Mouse (Mus musculus) megakaryocyte progenitor cell, adult 5-6 weeks (primary cell): ENCODE data around the gene Rnh1. TPM values are rescaled to one million over a fixed set of nuclear protein-coding genes. Genes with fewer than 3 reads are reported as not detected.
A peak's percentile ranks its signal among the peaks of the same experiment; 100 is the strongest.

Source experiments
- ATAC-seq: replicated peaks from 2 replicates; pipeline ENCODE4 v1.8.0; 2016; ENCODE audit warnings: mild to moderate bottlenecking, moderate TSS enrichment, inconsistent platforms; ENCODE audit not compliant: poor library complexity
- total RNA-seq, 2 experiments: library from RNA; stranded (forward) in 1 of 2; stranded (reverse) in 1 of 2; fragments of 157-497, 149-512 nt in 1 of 2; fragments of 200-1000 nt in 1 of 2; gene quantifications; 2 replicates each; pipeline versions ENCODE4 v1.2.3 to v1.2.4; 2015 to 2017

Rnh1 gene
- total RNA-seq, 2 experiments from 2014 or later, result 36.0 to 57.6 TPM

DNA sequence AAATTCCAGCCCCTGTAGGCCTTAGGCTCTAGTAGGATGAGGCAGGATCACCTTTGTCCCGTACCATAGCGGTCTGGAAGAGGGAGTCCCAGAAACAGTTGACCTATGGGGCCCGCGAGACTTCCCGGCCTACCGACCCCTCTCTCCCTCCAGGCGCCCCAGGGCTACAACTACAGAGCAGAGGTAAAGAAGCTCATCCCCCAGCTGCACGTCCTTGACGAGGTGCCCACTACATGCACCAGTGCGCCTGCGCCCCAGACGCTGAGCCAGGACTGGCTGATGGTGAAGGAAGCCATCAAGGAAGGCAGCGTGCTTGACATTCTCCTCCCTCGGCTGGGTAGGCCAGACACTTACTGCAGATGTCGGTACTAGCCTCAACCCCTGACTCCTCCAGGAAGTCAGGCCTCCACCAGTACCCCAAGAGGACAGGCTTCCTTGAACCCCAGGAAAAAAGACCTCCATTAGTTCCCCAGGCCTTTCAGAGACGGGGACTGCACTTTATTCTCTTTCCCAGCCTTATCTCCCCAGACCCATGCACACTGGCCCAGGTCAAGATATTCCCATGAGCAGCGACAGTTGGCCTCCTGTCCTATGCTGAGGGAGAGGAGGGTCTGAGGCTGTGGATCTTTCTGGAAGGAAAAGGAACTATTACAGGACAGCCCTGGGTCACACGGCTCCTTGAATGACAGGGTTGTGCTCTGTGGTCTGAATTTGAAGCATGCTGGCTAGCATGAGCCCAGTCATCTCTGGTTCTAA lies 33.7 kb upstream of the Rnh1 start:
- peak; percentile 28; the same call in 1 of the 2 replicates for ATAC-seq

DNA sequence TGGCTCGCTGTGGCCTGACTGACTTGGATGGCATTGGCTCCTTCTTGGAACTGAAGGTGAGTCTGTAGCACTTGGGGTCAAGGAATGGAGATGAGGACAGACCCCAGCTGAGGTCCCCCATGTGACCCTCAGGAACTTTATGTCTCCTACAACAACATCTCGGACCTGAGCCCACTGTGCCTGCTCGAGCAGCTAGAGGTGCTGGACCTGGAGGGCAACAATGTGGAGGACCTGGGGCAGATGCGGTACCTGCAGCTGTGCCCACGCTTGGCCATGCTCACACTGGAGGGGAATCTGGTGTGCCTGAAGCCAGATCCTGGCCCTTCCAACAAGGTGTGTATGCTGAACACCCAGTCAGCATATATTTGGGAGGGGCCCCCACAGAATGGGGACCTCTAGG lies 32.8 kb upstream of the Rnh1 start:
- ATAC-seq, result no peak

DNA sequence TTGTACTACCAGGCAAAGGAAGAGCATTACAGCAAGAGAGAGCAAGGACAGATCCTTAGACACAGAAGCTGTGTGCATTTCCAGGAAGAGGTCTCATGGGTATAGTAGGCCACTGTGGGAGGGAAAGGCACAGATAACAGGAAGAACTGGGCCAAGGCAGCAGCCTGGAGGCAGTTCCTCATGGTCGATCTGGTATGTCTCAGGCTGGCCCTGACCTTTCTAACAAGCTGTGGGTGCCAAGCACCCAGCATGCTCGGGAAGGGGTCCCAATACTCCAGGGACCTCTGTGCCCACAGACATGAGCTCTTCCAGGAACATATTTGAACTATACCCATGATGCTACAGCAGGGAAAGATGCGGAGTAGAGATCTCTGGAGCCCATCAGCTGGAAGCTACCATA lies 31.9 kb upstream of the Rnh1 start:
- ATAC-seq, result no peak

GRCm38 (mm10) chr7:141198121-141198520 lies 25.5 kb upstream of the Rnh1 start:
- no peak for ATAC-seq

GRCm38 (mm10) chr7:141196619-141197282 lies 24.1 kb upstream of the Rnh1 start:
- ATAC-seq, result no peak

DNA sequence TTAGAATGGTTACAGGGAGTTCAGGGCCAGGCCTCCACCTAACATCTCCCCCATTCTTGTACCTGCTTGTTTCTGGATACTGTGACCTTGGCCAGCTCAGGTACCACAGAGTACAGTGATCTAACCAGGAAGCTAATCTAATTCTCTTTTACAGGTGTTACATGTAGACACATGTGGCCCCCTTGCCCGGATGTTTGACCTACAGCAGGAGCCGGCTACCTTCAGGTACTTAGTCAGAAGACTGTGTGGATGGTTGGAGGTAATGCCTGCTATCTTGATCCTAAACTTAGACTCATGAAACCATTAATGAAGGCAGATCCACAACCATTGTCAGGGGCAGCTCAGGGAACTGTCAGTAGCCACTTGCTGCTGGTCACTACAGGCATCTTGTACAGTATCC lies 23.1 kb upstream of the Rnh1 start:
- no peak for ATAC-seq

DNA sequence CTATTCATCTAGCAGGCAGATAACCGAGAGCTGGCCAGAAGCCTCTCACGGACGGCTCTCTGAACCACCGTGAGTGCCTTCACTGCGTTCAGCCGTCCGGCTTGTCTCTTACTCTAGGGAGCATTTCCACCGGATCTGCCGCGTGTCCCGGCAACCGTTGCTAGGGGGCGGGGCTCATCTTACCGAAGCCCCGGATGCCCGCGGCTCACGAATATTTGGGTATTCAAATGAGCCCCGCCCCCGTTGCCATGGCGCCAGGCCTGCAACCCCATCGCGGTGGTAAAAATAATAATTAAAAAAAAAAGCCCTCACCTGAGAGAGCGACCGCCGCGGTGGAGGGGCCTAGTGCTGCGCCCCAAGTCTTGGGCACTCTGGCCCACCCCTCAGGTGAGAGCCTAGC lies 22.2 kb upstream of the Rnh1 start:
- ATAC-seq, result peak; percentile 69

DNA sequence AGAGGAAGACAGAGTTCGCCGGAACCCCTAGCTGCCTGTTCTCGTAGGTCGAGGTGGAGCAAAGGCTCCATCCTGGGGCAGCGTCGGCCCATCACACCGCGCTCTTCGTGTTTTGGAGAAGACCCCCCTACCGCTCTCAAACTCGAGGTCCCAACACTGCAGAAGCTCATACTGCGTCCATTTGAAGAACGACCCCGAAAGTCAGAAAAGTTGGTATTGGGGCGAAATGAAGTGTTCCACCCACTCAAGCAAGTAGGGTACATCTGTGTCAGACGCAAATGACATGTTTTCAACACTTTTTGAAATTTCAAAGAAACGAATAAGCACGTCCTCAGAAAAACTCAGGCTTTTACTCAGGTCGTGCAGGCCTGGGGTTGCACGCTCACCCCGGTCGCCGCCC lies 21.8 kb upstream of the Rnh1 start:
- ATAC-seq, result no peak

DNA sequence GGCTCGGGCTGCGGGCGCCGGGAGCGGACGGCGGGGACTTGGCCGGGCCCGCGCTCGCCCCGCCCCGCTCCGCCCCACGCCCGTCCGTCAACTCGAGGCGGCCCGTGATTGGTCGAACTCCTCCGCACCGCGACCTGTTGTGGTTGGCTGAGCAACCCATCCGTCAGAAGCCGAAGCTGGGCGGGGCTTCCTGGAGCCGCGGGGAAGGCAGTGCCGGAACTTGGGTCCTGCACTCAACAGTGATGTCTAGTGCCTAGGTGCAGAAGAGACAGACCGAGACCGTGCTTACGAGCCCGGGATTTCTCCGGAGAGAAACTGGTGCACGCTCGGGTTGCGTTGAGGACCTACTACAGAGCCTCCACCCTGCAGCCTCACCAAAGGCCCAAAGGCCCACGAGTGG lies 21.3 kb upstream of the Rnh1 start, which contains the start of the genes Hras and Lrrc56:
Gene Hras (minus strand): TSS at position 58 of the 400 bp plus-strand sequence.
Gene Lrrc56 (plus strand): TSS at position 210 of the 400 bp plus-strand sequence.
- peak; percentile 90 for ATAC-seq

DNA sequence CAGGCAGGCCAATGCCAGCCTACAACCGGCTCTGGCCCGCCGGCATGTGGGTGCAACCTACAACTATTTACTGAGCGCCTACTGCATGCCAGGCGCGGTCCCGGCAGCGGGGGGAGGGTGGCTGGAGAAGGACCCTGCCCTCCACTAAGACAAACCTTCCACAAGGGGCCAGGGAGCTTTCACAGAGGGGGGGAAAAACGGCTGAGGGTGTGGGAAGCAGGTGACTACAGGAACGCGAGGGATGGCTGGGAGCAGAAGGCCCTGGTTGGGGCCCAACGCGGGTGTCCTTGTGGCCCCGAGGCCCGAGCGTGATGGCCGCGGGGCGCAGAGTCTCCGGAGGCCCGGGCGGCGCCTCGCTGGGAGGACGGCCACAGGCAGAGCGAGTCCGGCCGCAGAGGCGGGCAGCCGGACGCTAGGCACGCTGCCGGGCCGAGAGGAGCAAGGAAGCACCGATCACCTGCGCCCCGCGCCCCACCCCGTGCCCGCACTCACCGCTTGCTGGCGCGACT lies 20.7 kb upstream of the Rnh1 start:
- ATAC-seq, result peak; percentile 0; the same call in 1 of the 2 replicates

DNA sequence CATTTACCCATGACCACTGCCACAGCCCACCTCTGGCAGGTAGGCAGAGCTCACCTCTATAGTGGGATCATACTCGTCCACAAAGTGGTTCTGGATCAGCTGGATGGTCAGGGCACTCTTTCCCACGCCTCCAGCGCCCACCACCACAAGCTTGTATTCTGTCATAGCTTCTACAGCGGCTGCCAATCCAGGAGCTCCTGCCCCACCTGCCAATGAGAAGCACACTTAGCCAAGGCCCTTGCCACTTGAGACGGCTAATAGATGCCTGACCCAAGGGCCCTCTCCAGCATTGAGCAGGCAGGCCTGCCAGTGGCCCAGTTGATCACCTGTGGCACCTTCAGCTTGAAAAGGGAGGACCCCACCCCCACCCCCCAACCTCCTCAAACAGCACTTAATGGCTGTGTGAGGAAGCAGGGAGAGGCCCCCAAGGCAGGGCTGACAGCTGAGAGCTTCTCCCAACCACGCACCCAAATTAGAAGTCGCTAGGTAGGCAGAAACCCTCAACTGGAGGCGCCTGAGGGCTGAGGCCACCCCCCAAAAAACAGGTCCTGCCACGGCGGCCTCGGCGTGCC lies 20.2 kb upstream of the Rnh1 start:
- 0 out of 2 replicates have a peak, but pooled peaks have one; percentile 9 for ATAC-seq

DNA sequence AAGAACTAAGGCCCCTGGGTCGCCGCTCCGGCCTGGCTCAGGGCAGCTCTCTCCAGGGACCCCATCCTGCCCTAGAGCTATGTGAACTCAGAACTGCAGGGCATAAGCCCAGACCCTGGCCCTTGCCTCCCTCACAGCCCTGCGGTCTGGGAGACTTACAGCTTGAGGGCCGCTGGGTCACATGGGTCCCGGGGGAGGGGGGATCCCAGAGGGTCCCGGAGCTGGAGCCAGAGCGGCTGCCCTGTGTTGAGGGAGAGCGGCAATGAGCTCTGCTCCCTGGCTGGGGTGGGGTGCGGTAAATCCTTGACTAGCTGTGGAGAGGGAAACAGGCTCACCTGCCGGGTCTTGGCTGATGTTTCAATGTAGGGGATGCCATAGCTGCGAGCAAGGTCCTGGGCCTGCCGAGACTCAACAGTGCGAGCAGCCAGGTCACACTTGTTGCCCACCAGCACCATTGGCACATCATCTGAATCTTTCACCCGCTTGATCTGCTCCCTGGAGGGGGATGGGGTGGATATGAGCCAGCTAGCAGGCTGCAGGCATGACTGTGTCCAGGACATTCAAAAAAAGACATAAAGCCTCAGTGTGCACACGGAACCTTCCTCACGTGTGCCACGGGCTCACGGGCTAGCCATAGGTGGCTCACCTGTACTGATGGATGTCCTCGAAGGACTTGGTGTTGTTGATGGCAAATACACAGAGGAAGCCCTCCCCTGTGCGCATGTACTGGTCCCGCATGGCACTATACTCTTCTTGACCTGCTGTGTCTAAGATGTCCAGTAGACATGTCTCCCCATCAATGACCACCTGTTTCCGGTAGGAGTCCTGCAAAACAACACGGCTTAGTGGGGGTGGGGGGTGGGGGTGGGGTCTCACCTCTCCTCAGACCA lies 19.4 kb upstream of the Rnh1 start:
- ATAC-seq, result no peak

DNA sequence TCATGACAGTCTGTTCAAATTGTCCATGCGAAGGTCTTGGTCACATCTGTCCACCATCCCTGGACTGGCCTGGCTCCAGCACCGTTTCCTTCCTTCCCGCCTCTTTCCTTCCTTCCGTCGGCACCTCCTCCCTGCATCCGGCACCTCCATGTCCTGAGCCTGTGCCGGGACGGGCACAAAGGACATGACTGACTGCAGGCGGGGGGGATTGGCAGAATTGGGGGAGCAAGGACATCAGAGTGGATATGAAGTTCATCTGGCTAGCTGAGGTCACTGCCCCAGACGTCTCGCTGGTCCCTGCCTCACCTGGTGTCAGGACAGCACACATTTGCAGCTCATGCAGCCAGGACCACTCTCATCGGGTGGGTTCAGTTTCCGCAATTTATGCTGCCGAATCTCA lies 18.4 kb upstream of the Rnh1 start:
- no peak for ATAC-seq

- no peak for ATAC-seq
These were observed 17.6 kb upstream of the Rnh1 start for GRCm38 (mm10) chr7:141190220-141190619.

GRCm38 (mm10) chr7:141188733-141189132 lies 16.1 kb upstream of the Rnh1 start:
- ATAC-seq, result no peak

DNA sequence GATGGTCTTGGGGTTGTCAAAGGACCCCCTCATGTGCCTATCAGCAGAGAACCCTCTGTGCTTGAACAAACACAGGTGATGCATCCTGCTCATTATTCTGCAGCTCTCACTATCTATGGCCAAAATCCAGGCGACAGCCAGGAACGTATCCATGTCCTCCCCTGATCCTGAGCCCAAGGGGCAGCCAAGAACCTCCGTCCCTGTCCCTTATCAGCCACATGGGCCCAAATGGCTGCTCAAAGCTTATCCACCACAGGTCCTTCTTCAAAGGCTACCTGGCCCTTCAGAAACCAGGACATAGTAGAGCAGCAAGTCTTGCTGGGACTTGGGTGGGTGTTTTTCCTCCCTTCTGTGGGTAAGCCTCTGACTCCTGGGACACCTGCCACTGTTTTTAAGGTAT lies 15.5 kb upstream of the Rnh1 start:
- ATAC-seq, result no peak

GRCm38 (mm10) chr7:141176173-141176572 lies 3.5 kb upstream of the Rnh1 start:
- ATAC-seq, result peak; percentile 72

DNA sequence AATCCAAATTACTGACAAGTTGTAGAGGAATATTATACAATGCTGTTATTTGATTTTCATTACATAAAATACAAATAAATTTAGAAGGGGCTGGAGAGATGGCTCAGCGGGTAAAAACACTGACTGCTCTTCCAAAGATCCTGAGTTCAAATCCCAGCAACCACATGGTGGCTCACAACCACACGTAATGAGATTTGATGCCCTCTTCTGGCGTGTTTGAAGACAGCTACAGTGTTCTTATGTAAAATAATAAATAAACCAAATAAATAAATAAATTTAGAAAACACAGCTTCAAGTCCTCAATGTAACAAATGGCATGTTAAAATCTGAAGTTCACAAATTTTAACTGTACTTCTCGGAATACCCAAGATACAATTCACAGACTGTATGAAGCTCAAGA lies 2.4 kb upstream of the Rnh1 start:
- no peak for ATAC-seq

DNA sequence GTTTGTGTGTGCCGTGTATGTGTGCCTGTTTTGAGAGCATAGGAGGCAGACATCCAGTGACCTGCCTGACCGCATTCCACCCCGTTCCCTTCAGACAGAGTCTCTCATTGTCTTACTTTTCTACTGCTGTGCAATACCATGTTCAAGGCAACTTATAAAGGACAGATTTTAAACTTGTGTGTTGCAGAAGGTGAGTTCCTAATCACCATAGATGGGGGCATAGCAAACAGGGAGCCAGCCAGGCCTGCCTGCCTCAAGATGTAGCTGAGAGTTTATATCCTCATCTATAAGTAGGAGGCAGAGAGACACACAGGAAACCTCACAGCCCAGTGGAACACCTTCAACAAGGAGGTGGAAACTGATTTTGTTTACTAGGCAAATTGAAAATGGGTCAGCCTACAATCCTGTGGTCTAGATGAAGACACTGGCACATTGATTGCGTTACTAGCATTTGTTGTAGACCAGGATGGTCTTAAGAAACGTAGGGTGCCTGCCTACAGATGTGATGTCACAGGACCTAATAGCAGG lies 730 bp upstream of the Rnh1 start:
- ATAC-seq, result no peak

DNA sequence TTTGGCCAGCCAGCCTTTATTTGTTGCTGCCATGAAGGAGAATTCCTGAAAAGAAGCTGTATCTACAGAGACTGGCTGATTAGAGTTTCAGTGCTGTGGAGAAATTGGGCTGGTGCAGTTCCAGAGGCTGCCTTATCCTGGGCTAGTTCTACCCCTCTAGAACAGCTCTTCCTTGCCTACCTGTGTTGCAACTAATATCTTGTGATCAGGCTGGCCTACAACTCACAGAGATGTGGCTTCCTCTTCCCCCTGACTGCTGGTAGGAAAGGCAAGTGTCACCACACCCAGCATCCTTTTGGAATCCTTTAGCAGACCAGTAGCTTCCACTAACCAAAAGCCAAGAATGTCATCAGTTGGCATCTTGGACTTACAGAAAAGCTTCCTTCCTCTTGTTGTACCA lies 2.8 kb downstream of the Rnh1 start:
- ATAC-seq, result peak; percentile 22

GRCm38 (mm10) chr7:141169300-141169699 lies 3.4 kb downstream of the Rnh1 start:
- no peak for ATAC-seq
